Mouse (Mus musculus): ENCODE measurements around the gene Rasal3.
A peak's percentile ranks its signal among the peaks of the same experiment; 100 is the strongest.

Gene Rasal3

GRCm38 (mm10) chr17:32389101-32389659, 14.2 kb downstream of the Rasal3 start, which contains the start of gene Wiz:
Gene Wiz, minus strand, starts transcription at chr17:32389439.
- peak; percentile 91 to 93 for DNase-seq (ENCODE audit: low spot score in 2 of 2)

GRCm38 (mm10) chr17:32388370-32389100, 14.8 kb downstream of the Rasal3 start:
- peak; percentile 31 to 50 for DNase-seq (ENCODE audit: low spot score in 2 of 2)

GRCm38 (mm10) chr17:32387986-32388369, 15.4 kb downstream of the Rasal3 start:
- DNase-seq (ENCODE audit: low spot score in 2 of 2): no peak

GRCm38 (mm10) chr17:32386659-32387432, 16.5 kb downstream of the Rasal3 start:
- DNase-seq (ENCODE audit: low spot score in 2 of 2): peak in 1 of 2 experiments; percentile 38

- peak in 1 of 2 experiments; percentile 53 for DNase-seq (ENCODE audit: low spot score in 2 of 2)
Observed at GRCm38 (mm10) chr17:32383661-32384060, 19.7 kb downstream of the Rasal3 start.

GRCm38 (mm10) chr17:32382576-32382975, 20.8 kb downstream of the Rasal3 start:
- peak; percentile 29 to 50 for DNase-seq (ENCODE audit: low spot score in 2 of 2)

- no peak for DNase-seq (ENCODE audit: low spot score in 2 of 2)
Observed at GRCm38 (mm10) chr17:32378786-32379185, 24.6 kb downstream of the Rasal3 start.

GRCm38 (mm10) chr17:32377137-32377536, 26.2 kb downstream of the Rasal3 start:
- DNase-seq (ENCODE audit: low spot score in 2 of 2): no peak

GRCm38 (mm10) chr17:32376475-32376874, 26.9 kb downstream of the Rasal3 start:
- DNase-seq (ENCODE audit: low spot score in 2 of 2): no peak

- DNase-seq (ENCODE audit: low spot score in 2 of 2): no peak
Observed at GRCm38 (mm10) chr17:32368991-32369578, 34.3 kb downstream of the Rasal3 start.

- no peak for DNase-seq (ENCODE audit: low spot score in 2 of 2)
Observed at GRCm38 (mm10) chr17:32367706-32368105, 35.7 kb downstream of the Rasal3 start.

- no peak for DNase-seq (ENCODE audit: low spot score in 2 of 2)
Observed at GRCm38 (mm10) chr17:32365296-32365695, 38.1 kb downstream of the Rasal3 start.

GRCm38 (mm10) chr17:32364850-32365249, 38.5 kb downstream of the Rasal3 start:
- DNase-seq (ENCODE audit: low spot score in 2 of 2): no peak

- peak; percentile 87 to 90 for DNase-seq (ENCODE audit: low spot score in 2 of 2)
Observed at GRCm38 (mm10) chr17:32364331-32364730, 39.1 kb downstream of the Rasal3 start.

GRCm38 (mm10) chr17:32363821-32364301, 39.5 kb downstream of the Rasal3 start:
- no peak for DNase-seq (ENCODE audit: low spot score in 2 of 2)

- no peak for DNase-seq (ENCODE audit: low spot score in 2 of 2)
Observed at GRCm38 (mm10) chr17:32362686-32363085, 40.7 kb downstream of the Rasal3 start.

- no peak for DNase-seq (ENCODE audit: low spot score in 2 of 2)
Observed at GRCm38 (mm10) chr17:32359928-32360327, 43.5 kb downstream of the Rasal3 start.

- DNase-seq (ENCODE audit: low spot score in 2 of 2): no peak
Observed at GRCm38 (mm10) chr17:32358943-32359340, 44.4 kb downstream of the Rasal3 start.

- DNase-seq (ENCODE audit: low spot score in 2 of 2): no peak
Observed at GRCm38 (mm10) chr17:32358192-32358942, 45.0 kb downstream of the Rasal3 start.

- DNase-seq (ENCODE audit: low spot score in 2 of 2): no peak
Observed at GRCm38 (mm10) chr17:32356766-32357760, 46.3 kb downstream of the Rasal3 start.
